Mouse (Mus musculus) fat pad, adult 2 months (tissue): Measurements from ENCODE around the gene Gm10271.

Experiments
- DNase-seq: peaks from one replicate; pipeline ENCODE4 v3.0.0-alpha.2; 2011; ENCODE audit warnings: low read depth, low spot score; ENCODE audit errors: extremely low read depth

The Gm10271 gene

GRCm38 (mm10) chr10:116980273-116980672 is 7.9 kb upstream of the Gm10271 start:
- DNase-seq, result no peak

- DNase-seq, result no peak
Measured at GRCm38 (mm10) chr10:116978841-116979240, 6.4 kb upstream of the Gm10271 start.

- DNase-seq, result no peak
Measured at GRCm38 (mm10) chr10:116977858-116978257, 5.4 kb upstream of the Gm10271 start.

GRCm38 (mm10) chr10:116977455-116977854 is 5.0 kb upstream of the Gm10271 start:
- no peak for DNase-seq

GRCm38 (mm10) chr10:116968741-116969140 is 3.7 kb downstream of the Gm10271 start:
- DNase-seq, result no peak

- no peak for DNase-seq
Measured at GRCm38 (mm10) chr10:116966065-116966464, 6.3 kb downstream of the Gm10271 start.

GRCm38 (mm10) chr10:116965297-116965696 is 7.1 kb downstream of the Gm10271 start:
- DNase-seq, result no peak

GRCm38 (mm10) chr10:116964571-116964970 is 7.8 kb downstream of the Gm10271 start:
- no peak for DNase-seq

GRCm38 (mm10) chr10:116964084-116964483 is 8.3 kb downstream of the Gm10271 start:
- no peak for DNase-seq

GRCm38 (mm10) chr10:116962803-116963202 is 9.6 kb downstream of the Gm10271 start:
- no peak for DNase-seq

- DNase-seq, result no peak
Measured at GRCm38 (mm10) chr10:116962152-116962551, 10.3 kb downstream of the Gm10271 start.

- peak; percentile 13 for DNase-seq
Measured at GRCm38 (mm10) chr10:116957867-116958551, 14.4 kb downstream of the Gm10271 start.

GRCm38 (mm10) chr10:116956483-116957158 is 15.8 kb downstream of the Gm10271 start:
- no peak for DNase-seq

- no peak for DNase-seq
Measured at GRCm38 (mm10) chr10:116955191-116955590, 17.2 kb downstream of the Gm10271 start.

- no peak for DNase-seq
Measured at GRCm38 (mm10) chr10:116950886-116951285, 21.5 kb downstream of the Gm10271 start.

- DNase-seq, result no peak
Measured at GRCm38 (mm10) chr10:116950009-116950769, 22.2 kb downstream of the Gm10271 start, which contains the start of gene Rab3ip. Rab3ip (minus strand) TSS chr10:116950769.

GRCm38 (mm10) chr10:116949111-116950008 is 23.0 kb downstream of the Gm10271 start:
- no peak for DNase-seq

- DNase-seq, result no peak
Measured at GRCm38 (mm10) chr10:116948414-116948813, 24.0 kb downstream of the Gm10271 start.

GRCm38 (mm10) chr10:116944940-116945339 is 27.5 kb downstream of the Gm10271 start:
- DNase-seq, result no peak

- DNase-seq, result no peak
Measured at GRCm38 (mm10) chr10:116944144-116944543, 28.3 kb downstream of the Gm10271 start.

GRCm38 (mm10) chr10:116943025-116943424 is 29.4 kb downstream of the Gm10271 start:
- DNase-seq, result no peak
